Mouse (Mus musculus): ENCODE data around the gene Gm10563.
"Not testable (repeated sequence)": the region's sequence is repeated elsewhere in the genome, so short reads cannot be mapped to it uniquely, and the experiment has no call there.

The Gm10563 gene

DNA sequence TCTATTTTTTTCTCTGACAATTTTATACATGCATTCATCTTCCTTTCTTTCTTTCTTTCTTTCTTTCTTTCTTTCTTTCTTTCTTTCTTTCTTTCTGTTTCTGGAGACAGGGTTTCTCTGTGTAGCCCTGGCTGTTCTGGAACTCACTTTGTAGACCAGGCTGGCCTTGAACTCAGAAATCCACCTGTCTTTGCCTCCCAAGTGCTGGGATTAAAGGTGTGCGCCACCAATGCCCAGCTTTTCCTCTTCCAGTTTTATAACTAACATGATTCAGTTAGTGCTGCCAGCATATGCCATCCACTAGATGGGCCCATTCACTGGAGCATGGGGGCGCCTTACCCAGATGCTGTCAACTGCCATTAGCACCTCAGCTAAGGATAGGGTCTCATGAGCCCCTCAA is at the start of gene Gm10563:
Gene Gm10563, minus strand, starts transcription at position 101 of the 400 bp plus-strand sequence.
- not testable (repeated sequence) for ATAC-seq (ENCODE audit: low TSS enrichment)

GRCm38 (mm10) chr4:155694482-155695401 is 49.5 kb upstream of the Gm10563 start:
- ATAC-seq (ENCODE audit: low TSS enrichment), result peak; percentile 64

GRCm38 (mm10) chr4:155694111-155694481 is 48.9 kb upstream of the Gm10563 start, which contains the start of gene Fndc10:
Gene Fndc10, plus strand, starts transcription at chr4:155694342.
- ATAC-seq (ENCODE audit: low TSS enrichment), result peak; percentile 60

DNA sequence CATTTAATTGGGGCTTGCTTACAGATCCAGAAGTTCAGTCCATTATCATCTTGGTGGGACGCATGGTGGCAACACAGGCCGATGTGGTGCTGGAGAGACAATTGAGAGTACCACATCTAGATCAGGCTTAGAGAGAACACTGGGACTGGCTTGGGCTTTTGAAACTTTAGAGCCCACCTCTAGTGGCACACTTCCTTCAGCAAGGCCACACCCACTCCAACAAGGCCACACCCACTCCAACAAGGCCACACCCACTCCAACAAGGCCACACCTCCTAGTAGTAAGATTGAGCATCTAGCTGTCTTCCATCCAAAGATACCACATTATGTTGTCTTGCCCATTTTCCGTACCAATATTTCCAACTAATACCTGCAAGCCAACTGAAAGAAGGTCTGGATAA is 47.2 kb upstream of the Gm10563 start:
- ATAC-seq (ENCODE audit: low TSS enrichment), result no peak

DNA sequence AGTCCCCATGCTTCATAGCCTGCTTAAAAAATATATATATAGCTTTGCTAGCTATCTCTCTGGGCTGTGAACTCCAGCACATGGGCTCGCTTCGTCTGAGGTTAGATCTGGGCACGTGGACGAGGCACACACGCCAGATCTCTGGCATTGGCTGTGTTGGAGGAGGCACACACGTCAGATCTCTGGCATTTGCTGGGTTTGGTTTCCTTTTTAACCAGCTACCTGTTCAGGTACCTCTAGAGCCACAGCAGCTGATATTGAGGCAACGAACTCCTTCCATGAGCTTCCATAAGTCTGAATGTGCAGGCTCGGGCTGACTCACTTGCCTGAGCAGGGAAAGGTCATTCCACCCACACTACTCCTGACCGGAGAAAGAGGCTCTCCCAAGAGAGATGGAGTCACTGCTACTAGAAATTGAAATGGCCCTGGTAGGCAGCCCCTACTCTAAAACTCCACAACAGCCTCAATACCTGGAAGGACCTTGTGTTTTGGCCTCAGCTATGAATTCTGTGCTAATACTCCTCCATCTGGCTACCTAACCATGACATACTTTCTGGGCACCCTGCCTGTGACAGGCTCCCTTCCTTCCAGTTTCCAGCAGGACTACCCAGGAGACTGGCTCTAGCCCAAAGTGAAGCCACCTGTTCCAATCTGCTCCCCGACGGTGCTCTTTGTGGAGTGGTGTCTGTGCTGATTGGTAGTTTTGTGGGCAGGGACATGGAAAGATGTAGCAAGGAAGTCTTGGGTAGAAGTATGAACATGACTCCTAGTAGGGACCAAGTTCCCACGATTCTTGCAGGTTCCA is 45.6 kb upstream of the Gm10563 start:
- no peak for ATAC-seq (ENCODE audit: low TSS enrichment)

- not testable (repeated sequence) for ATAC-seq (ENCODE audit: low TSS enrichment)
Observed at GRCm38 (mm10) chr4:155687764-155688163, 42.6 kb upstream of the Gm10563 start.

GRCm38 (mm10) chr4:155683670-155684277 is 38.6 kb upstream of the Gm10563 start:
- ATAC-seq (ENCODE audit: low TSS enrichment), result not testable (repeated sequence)

DNA sequence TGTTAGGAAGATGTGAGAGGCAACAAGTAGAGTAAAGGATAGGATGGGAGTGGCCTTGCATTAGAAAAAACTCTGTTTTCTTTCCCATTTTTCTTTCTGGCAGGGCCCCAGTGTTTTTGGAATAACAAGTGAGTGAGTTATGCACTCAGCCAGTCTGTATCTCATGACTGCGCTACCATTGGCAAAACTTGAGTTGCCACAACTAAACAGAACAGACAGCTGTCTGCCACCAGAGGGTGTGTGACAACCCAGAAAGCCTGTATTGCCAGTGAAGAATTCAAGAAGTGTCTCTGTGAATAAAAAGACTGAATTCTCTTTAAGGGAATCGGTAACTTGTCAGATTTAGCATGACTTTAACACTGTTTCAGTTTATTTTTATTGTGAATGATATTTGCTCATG is 30.8 kb upstream of the Gm10563 start:
- ATAC-seq (ENCODE audit: low TSS enrichment), result no peak

- no peak for ATAC-seq (ENCODE audit: low TSS enrichment)
Observed at GRCm38 (mm10) chr4:155672082-155672481, 26.9 kb upstream of the Gm10563 start.

- ATAC-seq (ENCODE audit: low TSS enrichment), result not testable (repeated sequence)
Observed at GRCm38 (mm10) chr4:155670236-155670635, 25.0 kb upstream of the Gm10563 start.

DNA sequence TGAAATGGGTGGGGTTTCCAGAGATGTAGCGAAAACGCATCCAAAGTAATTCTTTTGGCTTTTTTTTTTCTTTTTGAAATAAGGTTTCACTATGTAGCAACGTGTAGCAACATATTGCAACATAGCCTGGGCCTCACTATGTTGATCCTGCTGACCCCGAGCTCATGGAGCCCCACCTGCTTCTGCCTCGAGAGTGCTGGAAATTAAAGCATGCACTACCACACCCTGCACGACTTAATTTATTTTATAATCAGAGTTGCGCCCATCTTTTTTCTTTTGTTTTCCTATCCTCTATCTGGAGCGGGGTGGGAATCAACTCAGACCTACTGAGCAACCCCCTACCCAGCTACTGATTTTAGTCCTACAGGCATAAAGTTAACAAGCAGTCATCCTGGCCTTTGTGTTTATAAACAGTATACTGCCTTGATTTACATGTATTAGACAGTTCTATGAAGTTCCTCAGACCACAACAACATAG is 24.4 kb upstream of the Gm10563 start:
- peak; percentile 32; the same call in 1 of the 2 replicates for ATAC-seq (ENCODE audit: low TSS enrichment)

- ATAC-seq (ENCODE audit: low TSS enrichment), result peak; percentile 98
Observed at GRCm38 (mm10) chr4:155668689-155669597, 23.7 kb upstream of the Gm10563 start, which contains the start of gene Mib2. Gene Mib2, minus strand, starts transcription at chr4:155669198.

DNA sequence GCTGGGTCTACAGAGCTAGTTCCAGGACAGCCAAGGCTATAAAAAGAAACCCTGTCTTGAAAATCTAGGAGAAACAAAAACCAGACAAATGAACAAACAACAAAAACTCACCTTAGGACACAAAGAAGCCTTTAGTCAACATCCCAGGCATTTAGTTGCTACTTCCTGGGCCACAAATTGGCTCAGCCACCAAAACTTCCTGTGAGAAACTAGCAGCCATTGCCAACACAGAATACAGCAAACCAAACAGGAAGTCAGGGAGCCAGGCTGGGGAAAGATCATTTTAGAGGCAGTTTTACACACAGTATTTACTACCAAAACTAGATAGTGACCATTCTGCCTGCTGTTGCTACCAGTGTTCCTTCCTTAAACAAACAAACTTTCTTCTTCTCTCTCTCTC is 21.7 kb upstream of the Gm10563 start:
- no peak for ATAC-seq (ENCODE audit: low TSS enrichment)

- no peak for ATAC-seq (ENCODE audit: low TSS enrichment)
Observed at GRCm38 (mm10) chr4:155660641-155661040, 15.4 kb upstream of the Gm10563 start.

DNA sequence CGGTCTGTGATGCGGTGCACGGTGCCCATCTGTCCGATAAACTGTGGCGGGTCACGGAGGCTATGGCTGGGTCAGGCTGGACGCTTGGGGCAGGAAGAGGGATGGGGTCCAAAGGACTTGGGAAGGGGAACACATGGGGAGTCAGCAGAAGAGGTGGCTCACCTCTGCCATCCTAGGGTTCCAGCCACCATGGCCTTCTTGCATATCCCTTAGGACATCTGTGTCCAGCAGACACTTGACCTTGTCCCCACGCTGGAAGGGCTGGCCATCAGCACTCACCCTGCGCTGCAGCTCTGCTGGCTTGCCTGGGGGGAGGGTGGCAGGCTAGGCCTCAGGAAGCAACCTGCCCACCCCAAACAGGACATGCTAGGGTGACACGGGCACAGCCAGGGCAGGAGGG is 13.8 kb upstream of the Gm10563 start:
- no peak for ATAC-seq (ENCODE audit: low TSS enrichment)

DNA sequence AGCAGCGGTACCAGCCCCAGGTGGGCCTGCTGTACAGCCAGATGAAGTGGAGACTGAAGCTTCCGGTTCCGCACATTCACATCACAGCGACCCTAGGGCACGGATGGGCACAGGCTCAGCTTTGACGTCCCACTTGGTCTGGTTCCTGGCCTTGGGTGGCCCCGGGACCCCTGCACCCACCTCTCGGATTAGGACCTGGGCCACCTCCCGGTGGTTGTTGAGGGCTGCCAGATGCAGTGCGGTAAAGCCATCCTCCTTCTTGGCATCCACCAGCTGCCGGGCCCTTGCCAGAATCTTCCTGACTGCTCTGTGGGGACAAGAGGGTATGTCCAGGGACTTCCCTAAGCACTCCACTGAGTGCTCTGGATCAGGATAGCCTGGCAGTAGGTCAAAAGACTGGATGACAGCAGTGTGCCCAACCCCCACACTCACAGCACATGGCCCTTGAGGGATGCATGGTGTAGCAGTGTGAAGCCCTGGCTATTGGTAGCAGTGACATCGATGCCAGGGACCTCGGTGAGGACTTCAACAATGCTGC is 11.1 kb upstream of the Gm10563 start:
- ATAC-seq (ENCODE audit: low TSS enrichment), result no peak

DNA sequence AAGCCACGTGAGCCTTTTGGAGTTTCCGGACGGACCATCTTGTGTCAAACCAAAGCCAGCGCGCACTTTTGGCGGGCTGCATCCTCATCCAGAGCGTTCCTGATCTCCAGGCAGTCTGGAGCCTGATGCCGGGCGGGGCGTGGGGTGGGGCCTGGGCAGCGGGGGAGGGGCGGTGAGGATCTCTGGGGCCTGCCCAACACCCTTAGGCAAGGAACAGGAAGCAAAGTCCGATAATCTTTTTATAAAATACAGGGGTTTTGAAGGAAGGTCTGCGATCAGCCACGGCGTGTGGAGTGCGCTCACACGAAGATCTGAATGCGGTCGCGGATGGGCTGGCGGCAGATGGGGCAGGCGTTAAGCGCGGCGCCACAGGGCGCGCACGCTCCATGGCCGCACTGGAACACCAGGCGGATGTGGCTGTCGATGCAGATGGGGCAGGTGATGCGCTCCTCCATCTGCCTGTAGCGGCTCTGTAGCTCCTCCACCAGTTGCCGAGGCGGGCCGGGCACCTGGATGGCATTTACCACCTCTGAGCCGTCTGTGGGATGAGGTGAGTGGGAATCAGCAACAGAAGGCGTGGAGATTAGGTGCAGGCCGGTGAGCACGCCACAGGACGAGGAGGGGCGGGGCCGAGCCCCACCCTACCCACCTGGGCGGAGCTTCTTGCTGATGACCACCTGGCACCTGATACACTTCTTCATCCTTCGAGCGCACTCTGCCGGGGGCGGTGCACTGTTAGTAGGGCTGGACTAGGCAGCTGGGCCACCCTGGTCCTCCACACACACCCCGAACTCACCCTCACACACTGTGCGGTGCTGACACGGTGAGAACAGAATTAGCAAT is 9.5 kb upstream of the Gm10563 start:
- no peak for ATAC-seq (ENCODE audit: low TSS enrichment)

DNA sequence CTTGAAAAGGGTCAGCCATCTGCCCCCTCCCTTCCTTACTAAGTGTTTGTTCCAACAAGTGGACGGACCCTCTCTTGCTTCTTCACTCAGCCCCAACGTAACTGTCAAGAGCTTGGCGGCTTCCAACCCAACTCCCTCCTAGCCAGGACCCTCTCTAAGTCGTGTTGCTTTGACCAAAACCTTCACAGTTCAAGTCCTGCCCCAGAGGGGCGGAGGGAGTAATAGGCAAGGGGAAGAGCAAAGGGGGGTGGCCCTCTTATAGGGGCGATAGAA is 8.9 kb upstream of the Gm10563 start:
- ATAC-seq (ENCODE audit: low TSS enrichment), result no peak

GRCm38 (mm10) chr4:155653451-155654182 is 8.4 kb upstream of the Gm10563 start:
- peak; percentile 35; the same call in 1 of the 2 replicates for ATAC-seq (ENCODE audit: low TSS enrichment)

Measured in frontal cortex, adult (tissue).